Mouse (Mus musculus) lung, embryonic 14.5 days (tissue): ENCODE data around the gene Nfasc. TPM values are rescaled to one million over a fixed set of nuclear protein-coding genes. Genes with fewer than 3 reads are reported as not detected.

ENCODE experiments used
- ATAC-seq: fragments of 200-750 bp; cut with Nextera tagmentation; 2 replicates; pipeline ENCODE4 v1.8.0; 2017; ENCODE audit warnings: mild to moderate bottlenecking, moderate TSS enrichment, moderate library complexity; ENCODE audit not compliant: insufficient read depth
- DNase-seq: peaks from one replicate; pipeline ENCODE4 v3.0.0-alpha.2; 2015
- H3K27ac ChIP-seq: fragments of 300-500 bp; sonication (generic); 2 replicates; pipeline ENCODE4 v1.5.1; 2014; ENCODE audit warnings: low read depth, mild to moderate bottlenecking, moderate library complexity
- H3K27me3 ChIP-seq: fragments of 300-500 bp; sonication (generic); 2 replicates; pipeline ENCODE4 v1.6.1; 2014; ENCODE audit warnings: low read length, control low read depth; ENCODE audit not compliant: insufficient read depth
- H3K36me3 ChIP-seq: fragments of 300-500 bp; sonication (generic); 2 replicates; pipeline ENCODE4 v1.6.1; 2014; ENCODE audit warnings: control low read depth; ENCODE audit not compliant: insufficient read depth
- H3K4me1 ChIP-seq: fragments of 300-500 bp; sonication (generic); 2 replicates; pipeline ENCODE4 v1.6.1; 2014; ENCODE audit warnings: antibody characterized with exemption, control low read depth; ENCODE audit not compliant: insufficient read depth
- H3K4me2 ChIP-seq: fragments of 300-500 bp; sonication (generic); 2 replicates; pipeline ENCODE4 v1.6.1; 2014; ENCODE audit warnings: mild to moderate bottlenecking
- H3K4me3 ChIP-seq: fragments of 300-500 bp; sonication (generic); 2 replicates; pipeline ENCODE4 v1.5.1; 2014; ENCODE audit warnings: low read depth, low read length
- H3K9ac ChIP-seq: fragments of 300-500 bp; sonication (generic); 2 replicates; pipeline ENCODE4 v1.6.1; 2014
- H3K9me3 ChIP-seq: fragments of 300-500 bp; sonication (generic); 2 replicates; pipeline ENCODE4 v1.6.1; 2016; ENCODE audit warnings: low read depth, low read length, control low read depth
- CTCF ChIP-seq: IDR thresholded peaks from 2 replicates; pipeline ENCODE4 v1.5.1; 2016; ENCODE audit warnings: antibody characterized with exemption, low read depth
- WGBS: fragments of 180-500 bp; shearing (Covaris S2); extraction: QIAGEN DNeasy Blood & Tissue Kit; methylation state at CpG from one replicate; pipeline ENCODE4 v1.1.7; 2014; 5-methylcytosine and 5-hydroxymethylcytosine counted together
- polyA plus RNA-seq: library from polyadenylated mRNA; unstranded; fragments of >200 nt; fragmentation: Nextera tagmentation; extraction: Ambion mirVana; gene quantifications from 2 replicates; pipeline ENCODE4 v1.2.1, GENCODE M21; 2014

The Nfasc gene
- polyA plus RNA-seq, 1 experiment from 2014 or later, result 0.57 TPM

DNA sequence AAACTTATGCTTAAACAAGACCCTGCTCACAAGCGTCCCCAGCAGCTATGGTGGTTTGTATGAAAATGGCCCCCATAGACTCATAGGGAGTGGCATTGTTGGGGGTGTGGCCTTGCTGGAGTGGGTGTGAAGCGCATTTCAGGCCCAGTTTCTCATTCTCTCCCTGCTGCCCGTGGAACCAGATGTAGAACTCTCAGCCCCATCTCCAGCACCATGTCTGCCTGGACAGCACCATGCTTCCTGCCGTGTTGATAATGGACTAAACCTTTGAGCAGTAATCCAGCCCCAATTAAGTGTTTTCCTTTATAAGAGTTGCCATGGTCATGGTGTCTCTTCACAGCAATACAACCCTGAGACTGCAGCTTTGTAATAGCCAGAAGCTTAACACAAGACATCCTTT, 13.6 kb upstream of the Nfasc start:
- ATAC-seq (no peak), DNase-seq (peak; percentile 28)
- Histone ChIP-seq H3K27ac (no peak overlapping the region), H3K9ac (no peak overlapping the region), H3K4me1 (no peaks in the 10 kb centered on the region), H3K27me3 (0 out of 2 replicates have a peak, but pooled peaks cover 3% of the 10 kb centered on the region), H3K36me3 (no peaks in the 10 kb centered on the region), H3K9me3 (no peaks in the 10 kb centered on the region), H3K4me2 (no peak overlapping the region), H3K4me3 (no peak overlapping the region)
- WGBS, result 45% methylated on average over 4 of the region's 4 CpGs
- TF ChIP-seq CTCF, result no peak

DNA sequence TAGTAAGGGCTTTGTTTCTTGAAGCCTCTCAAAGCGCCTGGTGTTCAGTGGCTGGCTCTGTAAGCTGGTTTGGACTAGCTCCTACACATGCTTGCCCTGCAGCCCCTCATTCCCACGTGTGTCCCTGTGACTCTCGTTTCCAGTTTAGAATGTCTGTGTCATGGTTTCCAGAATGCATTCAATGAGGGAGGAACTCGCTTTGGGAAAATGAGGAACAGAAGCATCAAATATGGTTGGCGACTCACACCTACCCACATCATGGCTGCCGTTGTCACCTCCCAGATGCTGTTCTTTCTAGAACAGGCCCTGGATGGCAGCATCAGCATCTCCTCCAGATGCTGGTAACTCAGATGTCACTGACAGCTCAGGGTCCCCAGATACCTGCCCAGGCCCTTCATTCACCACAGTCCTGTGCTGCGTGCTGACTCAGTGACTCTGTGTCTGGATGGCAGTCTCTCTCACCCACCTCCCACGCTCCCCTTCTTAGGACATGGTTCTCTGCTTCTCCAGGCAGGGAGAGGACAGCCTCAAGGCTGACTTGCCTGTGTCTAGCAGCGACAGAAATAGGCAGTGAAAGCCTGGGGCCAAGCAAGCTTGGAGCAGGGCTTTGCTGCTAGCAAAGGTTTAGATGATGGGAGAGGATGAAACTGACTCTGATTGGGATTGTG, 7.8 kb upstream of the Nfasc start:
- no peaks in the 10 kb centered on the region for H3K4me1 ChIP-seq
- no peak overlapping the region for H3K9ac ChIP-seq
- WGBS, result 77% methylated on average over 9 of the region's 9 CpGs
- no peak overlapping the region for H3K4me3 ChIP-seq
- no peaks in the 10 kb centered on the region for H3K27me3 ChIP-seq
- H3K27ac ChIP-seq, result no peak overlapping the region
- ATAC-seq (no peak), DNase-seq (no peak)
- no peak overlapping the region for H3K4me2 ChIP-seq
- H3K9me3 ChIP-seq, result no peaks in the 10 kb centered on the region
- H3K36me3 ChIP-seq, result no peaks in the 10 kb centered on the region
- no peak for TF ChIP-seq CTCF

DNA sequence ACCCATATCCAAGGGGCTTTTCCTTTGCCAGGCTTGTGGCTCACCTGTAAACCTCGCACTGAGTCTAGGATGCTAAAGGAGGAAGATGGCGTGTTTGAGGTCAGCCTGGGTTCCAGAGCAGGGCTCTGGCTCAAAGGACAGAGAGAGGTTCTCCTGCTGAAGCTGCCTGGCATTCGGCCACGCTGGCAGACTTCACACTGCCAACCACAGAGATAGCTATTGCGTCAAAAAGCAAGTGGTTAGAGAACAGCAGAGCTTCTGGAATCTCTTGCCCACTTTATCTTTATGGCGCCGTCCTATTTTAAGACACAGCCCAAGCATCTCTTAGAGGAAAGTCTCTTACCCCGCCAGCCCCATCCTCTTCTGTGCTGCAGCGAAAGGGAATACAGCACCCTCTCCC, 4.7 kb upstream of the Nfasc start:
- no peak for TF ChIP-seq CTCF
- H3K27me3 ChIP-seq, result peaks cover 13% of the 10 kb centered on the region
- no peak overlapping the region for H3K4me3 ChIP-seq
- H3K4me2 ChIP-seq, result no peak overlapping the region
- no peaks in the 10 kb centered on the region for H3K4me1 ChIP-seq
- no peaks in the 10 kb centered on the region for H3K9me3 ChIP-seq
- ATAC-seq (no peak), DNase-seq (no peak)
- no peak overlapping the region for H3K27ac ChIP-seq
- WGBS, result 79% methylated on average over 9 of the region's 9 CpGs
- no peak overlapping the region for H3K9ac ChIP-seq
- H3K36me3 ChIP-seq, result no peaks in the 10 kb centered on the region

DNA sequence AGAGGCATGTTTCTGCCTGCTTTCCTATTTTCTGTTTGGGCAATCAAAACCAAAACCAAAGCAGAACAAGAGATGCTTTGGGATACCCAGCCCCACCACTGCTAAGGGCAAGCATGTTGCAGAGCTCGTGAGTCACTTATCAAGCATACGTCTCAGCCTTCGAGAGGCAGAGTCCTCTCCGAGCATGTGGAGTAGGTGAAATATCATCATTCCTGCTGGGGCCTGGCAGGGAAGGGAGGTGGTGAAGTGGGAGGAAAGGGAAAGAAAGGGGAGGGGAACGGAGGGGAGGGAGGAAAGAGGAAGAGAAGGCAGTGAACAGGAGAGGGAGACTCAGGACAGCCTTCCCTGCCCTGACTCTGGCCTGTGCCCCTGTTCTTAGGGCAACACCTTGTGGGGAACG, 4.0 kb upstream of the Nfasc start:
- H3K4me2 ChIP-seq, result no peak overlapping the region

DNA sequence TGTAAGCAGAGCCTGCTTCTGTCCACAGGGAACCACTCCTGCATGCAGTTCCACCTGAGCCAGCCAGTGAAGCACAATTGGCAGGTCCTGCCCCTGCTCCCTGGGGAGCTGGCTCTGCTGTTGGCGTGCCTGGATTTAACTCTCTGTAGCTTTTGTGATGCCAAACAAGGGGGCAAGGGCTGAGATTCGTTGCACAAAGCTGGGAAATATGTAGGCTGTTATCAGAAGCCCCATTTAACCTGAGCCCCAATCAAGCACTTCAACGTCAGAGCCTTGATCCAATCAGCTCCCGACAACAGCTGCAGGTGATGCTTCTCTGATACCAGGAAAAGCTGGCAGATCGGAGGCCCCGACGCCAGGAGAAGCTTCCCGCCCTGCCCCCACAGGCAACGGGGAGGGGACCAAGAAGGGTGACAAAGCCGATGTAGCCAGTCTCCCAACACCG, 2.5 kb downstream of the Nfasc start:
- ATAC-seq (no peak), DNase-seq (no peak)
- TF ChIP-seq CTCF, result no peak
- H3K9ac ChIP-seq, result no peak overlapping the region
- WGBS, result 1% methylated on average over 11 of the region's 11 CpGs
- H3K36me3 ChIP-seq, result no peaks in the 10 kb centered on the region
- H3K4me1 ChIP-seq, result no peaks in the 10 kb centered on the region
- no peak overlapping the region for H3K4me3 ChIP-seq
- no peaks in the 10 kb centered on the region for H3K9me3 ChIP-seq
- H3K27me3 ChIP-seq, result peaks cover 43% of the 10 kb centered on the region
- no peak overlapping the region for H3K4me2 ChIP-seq
- H3K27ac ChIP-seq, result no peak overlapping the region

More for the DNA sequence above, 4.0 kb upstream of the Nfasc start:
- ATAC-seq (no peak), DNase-seq (no peak)
- Histone ChIP-seq H3K4me3 (no peak overlapping the region), H3K27ac (no peak overlapping the region), H3K4me1 (no peaks in the 10 kb centered on the region), H3K36me3 (no peaks in the 10 kb centered on the region), H3K9me3 (no peaks in the 10 kb centered on the region), H3K9ac (no peak overlapping the region), H3K27me3 (peaks cover 19% of the 10 kb centered on the region)
- 44% methylated on average over 6 of the region's 6 CpGs for WGBS
- TF ChIP-seq CTCF, result no peak

DNA sequence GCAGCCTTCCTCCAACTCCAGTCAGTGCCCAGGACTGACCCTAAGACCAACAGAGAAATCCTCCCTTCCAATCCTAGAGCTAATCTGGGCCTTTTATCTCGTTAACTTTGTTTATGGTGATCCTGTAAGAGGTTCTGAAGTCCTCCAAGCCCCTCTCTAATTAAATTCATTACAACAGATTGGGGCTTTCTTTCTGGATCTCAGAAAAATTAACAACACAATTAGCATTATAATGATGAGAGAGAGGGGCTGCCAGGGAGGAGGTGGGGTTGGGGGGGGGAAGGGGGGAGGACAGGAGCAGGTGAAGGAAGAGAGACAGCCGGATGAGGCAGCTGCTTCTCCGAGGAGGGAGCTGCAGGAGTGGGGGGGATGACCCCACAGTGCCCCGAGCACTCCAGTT, 5.4 kb downstream of the Nfasc start:
- no peak overlapping the region for H3K9ac ChIP-seq
- WGBS, result 14% methylated on average over 4 of the region's 4 CpGs
- no peak overlapping the region for H3K4me2 ChIP-seq
- DNase-seq (no peak), ATAC-seq (no peak)
- TF ChIP-seq CTCF, result no peak
- no peaks in the 10 kb centered on the region for H3K9me3 ChIP-seq
- no peak overlapping the region for H3K4me3 ChIP-seq
- no peak overlapping the region for H3K27ac ChIP-seq
- H3K36me3 ChIP-seq, result no peaks in the 10 kb centered on the region
- peaks cover 29% of the 10 kb centered on the region for H3K27me3 ChIP-seq
- no peaks in the 10 kb centered on the region for H3K4me1 ChIP-seq

DNA sequence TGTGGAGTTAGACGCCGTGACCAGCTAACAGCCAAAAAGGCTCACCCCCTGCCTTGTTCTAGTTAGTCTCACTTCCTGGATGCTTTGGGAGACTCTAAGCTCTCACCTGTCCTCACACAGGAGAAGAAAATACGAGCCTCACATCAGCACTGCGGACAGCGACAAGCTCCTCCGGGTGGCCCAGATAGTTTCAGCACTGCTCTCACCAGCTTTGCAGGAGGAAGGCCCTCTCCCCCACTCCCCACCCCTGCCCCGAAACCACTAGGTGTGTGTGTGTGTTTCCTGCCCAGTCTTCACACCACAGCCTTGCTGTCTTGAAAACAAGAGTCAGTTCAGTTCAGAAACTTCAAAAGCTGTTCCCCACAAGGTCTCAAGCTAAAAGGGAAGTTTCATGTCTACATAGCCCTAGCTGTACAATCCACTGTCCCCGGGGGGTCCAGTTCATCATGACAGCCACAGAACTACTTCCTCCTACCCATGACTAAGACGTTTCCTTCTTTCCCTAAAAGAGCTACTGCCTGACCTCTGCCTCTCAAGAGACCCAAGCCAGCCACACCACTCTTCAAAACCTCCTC, 7.6 kb downstream of the Nfasc start:
- Histone ChIP-seq H3K9me3 (no peaks in the 10 kb centered on the region), H3K27me3 (peaks cover 12% of the 10 kb centered on the region; the same call in 1 of the 2 replicates), H3K9ac (no peak overlapping the region), H3K4me3 (no peak overlapping the region), H3K4me2 (no peak overlapping the region), H3K4me1 (no peaks in the 10 kb centered on the region), H3K27ac (no peak overlapping the region), H3K36me3 (no peaks in the 10 kb centered on the region)
- ATAC-seq, result no peak
- no peak for TF ChIP-seq CTCF
- WGBS, result 32% methylated on average over 9 of the region's 9 CpGs
- peak; percentile 79 for DNase-seq
